Mouse (Mus musculus): ENCODE measurements at regions not wholly inside any gene's neighbourhood (a gene's known extent, or its start where the extent isn't known, plus 50 kb on each side); places are given as distances from the start of the nearest gene placed in this dataset. TPM values are rescaled to one million over a fixed set of nuclear protein-coding genes. Genes with fewer than 3 reads are reported as not detected.

DNA sequence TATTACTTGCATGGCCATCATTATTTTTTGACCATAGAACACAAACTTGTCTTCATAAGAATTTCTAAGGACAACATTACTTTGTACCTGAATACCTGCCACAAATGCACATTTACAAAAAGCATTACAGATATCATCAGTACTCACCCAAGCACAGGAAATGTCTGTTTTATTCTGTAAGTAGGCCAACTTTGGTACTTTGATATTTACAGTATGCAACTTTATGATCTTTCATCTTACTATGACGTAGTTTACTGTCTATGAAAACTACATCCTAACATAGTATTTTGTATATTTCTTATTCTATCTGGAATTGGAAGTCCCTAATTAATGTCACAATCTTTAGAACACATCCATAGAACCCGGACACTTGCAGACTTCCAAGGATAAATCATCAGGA lies 282.2 kb upstream of the Egfl6 start:
- H3K9ac ChIP-seq (ENCODE audit: low read depth, low read length) = no peak overlapping the region
- H3K4me3 ChIP-seq (ENCODE audit: low read depth, low read length) = no peak overlapping the region
- DNase-seq (ENCODE audit: low spot score) = no peak
- no peak overlapping the region for H3K4me2 ChIP-seq
- no peaks in the 10 kb centered on the region for H3K36me3 ChIP-seq (ENCODE audit: control insufficient read depth, insufficient read depth, low read length)
- H3K4me1 ChIP-seq (replicated peaks; ENCODE audit: control insufficient read depth, insufficient read depth, low read length) = no peaks in the 10 kb centered on the region
- 66% methylated on average over 2 of the region's 2 CpGs for WGBS
- no peaks in the 10 kb centered on the region for H3K9me3 ChIP-seq (ENCODE audit: control insufficient read depth, low read length)
- H3K27me3 ChIP-seq (replicated peaks; ENCODE audit: control insufficient read depth, insufficient read depth, low read length) = no peaks in the 10 kb centered on the region
- no peak overlapping the region for H3K27ac ChIP-seq (ENCODE audit: low read depth, low read length)
- ATAC-seq (replicated peaks; ENCODE audit: low FRiP score) = no peak

Small RNAs in the stretch of these regions (microRNA-seq; reads per million reads assigned to microRNA genes)
- gene Gm22368 (ENCODE audit: borderline number of aligned reads) (not detected), gene Gm44376 (ENCODE audit: borderline number of aligned reads) (not detected)
